Mouse (Mus musculus) olfactory bulb, adult 2 months (tissue): ENCODE results near the gene Plb1. TPM values are rescaled to one million over a fixed set of nuclear protein-coding genes. Genes with fewer than 3 reads are reported as not detected.

Experiments used
- H3K27ac ChIP-seq: fragments of 200-500 bp; 2 replicates; pipeline ENCODE4 v1.5.1; 2012; ENCODE audit warnings: low read depth, low read length; ENCODE audit not compliant: insufficient read depth
- H3K4me1 ChIP-seq: fragments of 200-500 bp; 2 replicates; pipeline ENCODE4 v1.6.1; 2012; ENCODE audit warnings: low read length; ENCODE audit not compliant: control insufficient read depth, insufficient read depth
- H3K4me3 ChIP-seq: fragments of 200-500 bp; 2 replicates; pipeline ENCODE4 v1.5.1; 2012; ENCODE audit warnings: mild to moderate bottlenecking, low read depth, low read length, moderate library complexity; ENCODE audit not compliant: insufficient read depth
- CTCF ChIP-seq: fragments of 200-500 bp; IDR thresholded peaks from 2 replicates; pipeline ENCODE4 v1.5.1; 2012; ENCODE audit warnings: low read depth, mild to moderate bottlenecking, low read length, moderate library complexity; ENCODE audit not compliant: insufficient read depth
- POLR2A ChIP-seq: fragments of 200-500 bp; IDR thresholded peaks from 2 replicates; pipeline ENCODE4 v1.6.1; 2012; ENCODE audit warnings: mild to moderate bottlenecking, low read depth, low read length, moderate library complexity; ENCODE audit not compliant: insufficient read depth
- WGBS: fragments of 180-500 bp; shearing (Covaris S2); methylation state at CpG from one replicate; pipeline ENCODE4 v1.1.7; 2018; 5-methylcytosine and 5-hydroxymethylcytosine counted together
- polyA plus RNA-seq: library from polyadenylated mRNA; stranded (reverse); fragments of >200 nt; gene quantifications from 2 replicates; pipeline ENCODE4 v1.2.4, GENCODE M21; 2012; ENCODE audit warnings: low replicate concordance; ENCODE audit not compliant: missing spikeins, insufficient read depth, insufficient read length

Plb1 gene
- polyA plus RNA-seq, 1 experiment = not detected

GRCm38 (mm10) chr5:32353280-32353679 lies 120.8 kb downstream of the Plb1 start:
- TF ChIP-seq CTCF = no peak
- TF ChIP-seq POLR2A = no peak
- 83% methylated on average over 2 of the region's 2 CpGs for WGBS
- Histone ChIP-seq H3K4me3 (no peak overlapping the region), H3K27ac (no peak overlapping the region), H3K4me1 (peaks cover 12% of the 10 kb centered on the region)

GRCm38 (mm10) chr5:32360511-32360910 lies 128.0 kb downstream of the Plb1 start:
- TF ChIP-seq CTCF (no peak), POLR2A (no peak)
- no peak overlapping the region for H3K4me3 ChIP-seq
- 93% methylated on average over 4 of the region's 4 CpGs for WGBS
- H3K27ac ChIP-seq = no peak overlapping the region
- no peaks in the 10 kb centered on the region for H3K4me1 ChIP-seq

DNA sequence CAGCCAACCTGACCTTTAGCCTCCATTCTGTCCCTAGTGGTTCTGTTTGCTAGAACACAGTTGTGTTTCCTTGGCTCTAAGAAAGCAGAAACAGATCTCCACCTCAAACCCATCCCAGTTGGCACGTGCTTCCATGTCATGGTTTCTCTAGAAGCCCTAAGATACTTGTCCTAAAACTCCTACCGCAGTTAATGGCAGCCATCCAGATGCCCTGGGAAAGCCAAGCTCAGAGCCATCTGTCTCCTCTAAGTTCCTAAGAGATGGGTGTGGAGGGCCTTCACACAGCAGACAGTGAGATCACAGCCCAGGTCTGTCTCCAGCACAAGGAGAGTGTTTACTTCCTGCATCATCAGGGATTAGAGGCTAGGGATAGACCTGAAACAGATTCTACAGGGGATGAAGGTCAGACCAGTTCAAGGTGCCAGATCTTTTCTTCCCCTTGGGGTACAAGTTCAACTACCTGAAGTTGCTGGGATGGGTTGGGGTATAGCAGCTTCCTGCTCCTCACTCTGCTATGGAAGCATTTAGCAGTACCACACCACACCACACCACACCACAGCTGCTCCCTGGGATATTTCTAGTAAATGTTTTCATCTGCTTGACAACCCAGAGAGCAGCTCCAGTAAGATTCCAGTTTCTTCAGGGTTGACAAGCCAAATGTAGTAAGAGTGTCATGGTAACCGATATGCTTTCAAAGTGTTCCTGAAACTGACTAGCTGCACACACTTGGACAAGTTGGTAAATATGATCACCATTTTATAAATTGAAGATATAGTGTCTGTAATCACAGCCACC lies 129.1 kb downstream of the Plb1 start:
- no peak overlapping the region for H3K4me3 ChIP-seq
- H3K27ac ChIP-seq = no peak overlapping the region
- 73% methylated on average over 3 of the region's 3 CpGs for WGBS
- no peak for TF ChIP-seq CTCF
- no peak for TF ChIP-seq POLR2A
- H3K4me1 ChIP-seq = no peaks in the 10 kb centered on the region

- WGBS = 62% methylated on average over 1 of the region's 1 CpGs
- no peak for TF ChIP-seq CTCF
- no peak for TF ChIP-seq POLR2A
- Histone ChIP-seq H3K4me3 (no peak overlapping the region), H3K4me1 (no peaks in the 10 kb centered on the region), H3K27ac (no peak overlapping the region)
Observed at GRCm38 (mm10) chr5:32369391-32369790, 136.9 kb downstream of the Plb1 start.

DNA sequence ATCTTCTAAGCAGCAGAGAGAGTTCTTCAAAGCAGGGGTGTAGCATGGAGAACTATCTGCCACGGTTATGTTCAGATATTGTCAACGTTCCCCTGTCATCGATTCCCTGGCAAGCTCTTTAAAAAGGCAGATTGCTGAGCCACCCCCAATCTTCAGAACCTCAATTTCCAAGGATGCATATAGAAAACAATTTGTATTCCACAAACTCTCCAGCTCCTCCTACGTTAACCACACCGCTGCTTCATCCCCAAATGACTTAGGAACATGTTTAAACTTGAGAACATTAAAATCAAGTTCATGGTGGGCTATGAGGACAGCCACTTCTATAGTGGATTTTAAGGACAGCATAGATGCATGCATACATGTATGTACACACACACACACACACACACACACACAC lies 138.7 kb downstream of the Plb1 start:
- Histone ChIP-seq H3K4me3 (no peak overlapping the region), H3K27ac (no peak overlapping the region), H3K4me1 (no peaks in the 10 kb centered on the region)
- TF ChIP-seq CTCF (no peak), POLR2A (no peak)
- 77% methylated on average over 5 of the region's 5 CpGs for WGBS

DNA sequence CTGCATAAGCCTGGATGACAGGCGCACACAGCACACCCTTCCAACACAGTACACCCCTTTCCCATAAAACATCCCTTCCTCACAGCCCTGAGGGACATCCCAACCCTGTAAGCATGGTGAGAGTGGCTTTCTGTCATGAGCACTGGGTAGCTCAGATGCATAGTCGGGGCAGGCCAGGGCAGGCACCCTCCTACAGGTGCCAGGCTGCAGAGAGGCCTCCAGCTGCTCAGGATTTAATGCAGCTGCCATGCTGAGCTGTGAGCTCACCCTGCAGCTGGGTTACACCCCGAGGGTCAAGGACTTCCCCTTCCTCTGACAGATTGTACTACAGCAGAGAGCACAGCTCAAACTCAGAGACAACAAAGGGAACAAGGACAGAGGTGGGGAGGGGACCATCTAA lies 146.0 kb downstream of the Plb1 start:
- Histone ChIP-seq H3K4me1 (no peaks in the 10 kb centered on the region), H3K27ac (no peak overlapping the region), H3K4me3 (no peak overlapping the region)
- 61% methylated on average over 3 of the region's 3 CpGs for WGBS
- no peak for TF ChIP-seq POLR2A
- TF ChIP-seq CTCF = no peak

GRCm38 (mm10) chr5:32388656-32389055 lies 156.1 kb downstream of the Plb1 start:
- TF ChIP-seq CTCF (no peak), POLR2A (no peak)

GRCm38 (mm10) chr5:32390295-32390694 lies 157.8 kb downstream of the Plb1 start:
- WGBS = 75% methylated on average over 5 of the region's 5 CpGs
- Histone ChIP-seq H3K4me1 (no peaks in the 10 kb centered on the region), H3K4me3 (no peak overlapping the region), H3K27ac (no peak overlapping the region)
- TF ChIP-seq POLR2A (no peak), CTCF (no peak)

More at GRCm38 (mm10) chr5:32388656-32389055, 156.1 kb downstream of the Plb1 start:
- H3K4me3 ChIP-seq = no peak overlapping the region
- H3K4me1 ChIP-seq = no peaks in the 10 kb centered on the region
- H3K27ac ChIP-seq = no peak overlapping the region

DNA sequence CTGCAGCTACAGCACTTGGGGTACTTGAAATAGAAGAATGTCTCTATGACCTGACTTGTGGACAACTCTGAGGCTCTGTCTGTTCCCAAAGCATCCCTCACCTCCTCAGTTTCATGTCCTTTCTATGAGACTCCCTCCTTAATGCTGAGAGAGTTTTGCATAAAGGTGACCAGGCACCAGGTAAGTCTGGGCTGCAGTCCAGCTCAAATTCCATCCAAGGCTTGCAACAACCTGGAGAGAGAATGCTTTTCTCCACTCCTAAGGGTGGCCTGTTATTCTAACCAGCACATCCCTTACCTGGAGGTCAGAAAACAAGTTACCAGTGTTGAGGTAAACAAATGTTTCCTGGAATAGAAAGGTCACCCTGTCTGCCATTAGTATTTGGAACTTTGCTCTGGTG lies 159.8 kb downstream of the Plb1 start:
- TF ChIP-seq POLR2A (no peak), CTCF (no peak)

More for the DNA sequence above, 159.8 kb downstream of the Plb1 start:
- Histone ChIP-seq H3K4me3 (no peak overlapping the region), H3K4me1 (no peaks in the 10 kb centered on the region), H3K27ac (no peak overlapping the region)
